Mouse (Mus musculus) heart, postnatal 25 days (tissue): Measurements from ENCODE around the gene H2-Ob. TPM values are rescaled to one million over a fixed set of nuclear protein-coding genes. Genes with fewer than 3 reads are reported as not detected.

Experiments used
- DNase-seq: peaks from one replicate; pipeline ENCODE4 v3.0.0; 2022; ENCODE audit warnings: low spot score
- intact Hi-C: fragments of 180-260 bp; cut with DNase I; formaldehyde crosslinking; loops from one replicate; pipeline ENCODE4 v1.15.1; 2025
- total RNA-seq, 2 experiments: library from RNA; stranded (reverse); gene quantifications; 2 replicates each; pipeline ENCODE4 v1.2.3; 2021

H2-Ob gene
- total RNA-seq, 2 experiments from 2014 or later, result 0.70 to 1.5 TPM

- intact Hi-C loops, result no loop called here
- DNase-seq, result no peak
Measured at GRCm38 (mm10) chr17:34300691-34301566, 62.2 kb downstream of the H2-Ob start.

GRCm38 (mm10) chr17:34301670-34302190, 63.0 kb downstream of the H2-Ob start:
- intact Hi-C loops, result no loop called here
- no peak for DNase-seq

GRCm38 (mm10) chr17:34303789-34304188, 65.1 kb downstream of the H2-Ob start:
- DNase-seq, result no peak
- intact Hi-C loops, result no loop called here

Other genes starting within 250 kb of the H2-Ob start
- 10 to 100 TPM; 59.9 to 88.2 TPM for gene H2-K1, start 238.6 kb upstream of the H2-Ob start, total RNA-seq
- gene Ring1, start 214.2 kb upstream of the H2-Ob start, total RNA-seq, result 10 to 100 TPM; 12.6 to 13.2 TPM
- gene H2-Ke6, start 210.8 kb upstream of the H2-Ob start, total RNA-seq, result 100 to 1,000 TPM in 1 of 2 experiments, 10 to 100 TPM in 1; 98.1 to 100 TPM
- gene Slc39a7, start 207.2 kb upstream of the H2-Ob start, total RNA-seq, result 10 to 100 TPM; 60.4 to 61.3 TPM
- gene Rxrb, start 207.1 kb upstream of the H2-Ob start, total RNA-seq, result 10 to 100 TPM; 40.5 to 42.1 TPM
- gene Col11a2, start 199.5 kb upstream of the H2-Ob start, total RNA-seq, result 1 to 10 TPM; 1.1 to 2.2 TPM
- not detected for gene H2-Oa, start 146.6 kb upstream of the H2-Ob start, total RNA-seq
- 1 to 10 TPM; 3.7 to 4.5 TPM for gene H2-DMa, start 119.4 kb upstream of the H2-Ob start, total RNA-seq
- gene Brd2, start 116.3 kb upstream of the H2-Ob start, total RNA-seq, result 10 to 100 TPM; 72.9 to 75.8 TPM
- 1 to 10 TPM in 1 of 2 experiments, under 1 TPM in 1; 0.91 to 1.6 TPM for gene H2-DMb2, start 95.6 kb upstream of the H2-Ob start, total RNA-seq
- gene H2-DMb1, start 85.8 kb upstream of the H2-Ob start, total RNA-seq, result 1 to 10 TPM; 1.1 to 1.3 TPM
- gene Tap1, start 51.4 kb upstream of the H2-Ob start, total RNA-seq, result 1 to 10 TPM; 3.9 to 5.5 TPM
- 1 to 10 TPM; 5.4 to 8.5 TPM for gene Psmb9, start 51.1 kb upstream of the H2-Ob start, total RNA-seq
- 10 to 100 TPM in 1 of 2 experiments, 1 to 10 TPM in 1; 9.7 to 11.8 TPM for gene Psmb8, start 41.2 kb upstream of the H2-Ob start, total RNA-seq
- 10 to 100 TPM; 21.2 to 22.0 TPM for gene Tap2, start 35.4 kb upstream of the H2-Ob start, total RNA-seq
- gene H2-Ab1, start 18.8 kb downstream of the H2-Ob start, total RNA-seq, result 10 to 100 TPM in 1 of 2 experiments, 1 to 10 TPM in 1; 9.2 to 12.6 TPM
- 10 to 100 TPM; 13.9 to 14.3 TPM for gene H2-Aa, start 48.9 kb downstream of the H2-Ob start, total RNA-seq
- gene H2-Eb1, start 67.0 kb downstream of the H2-Ob start, total RNA-seq, result 10 to 100 TPM; 13.4 to 14.8 TPM
- not detected for gene H2-Eb2, start 86.8 kb downstream of the H2-Ob start, total RNA-seq
- under 1 TPM; 0.34 to 0.48 TPM for gene Btnl2, start 115.9 kb downstream of the H2-Ob start, total RNA-seq
- gene Btnl1, start 138.2 kb downstream of the H2-Ob start, total RNA-seq, result not detected
- under 1 TPM in 1 of 2 experiments, not detected in 1; 0.34 TPM for gene BC051142, start 159.9 kb downstream of the H2-Ob start, total RNA-seq
- not detected for gene Btnl4, start 238.4 kb downstream of the H2-Ob start, total RNA-seq